Comparison of ENCODE assay signal across 12 mouse cellular contexts in genomic region chr5:147155449-147156133, GRCm38 (mm10). TPM values are rescaled to one million over a fixed set of nuclear protein-coding genes. Genes with fewer than 3 reads are reported as not detected.
DNase-seq lines count a peak whose midpoint lies in the region; ATAC-seq lines count a peak whose summit lies in the region.
"Had no signal": no experiment of that assay in that cellular context is flagged by ENCODE, and none has a peak within 500 bp of the region (broad histone marks: within the 10 kb centered on the region; RNA-seq: fewer than 3 reads in every experiment).

No protein-coding gene starts in this region.

- H3K4me2 ChIP-seq in midbrain, embryonic 14.5 days (ENCODE audit: low read length) = peak overlapping the region; percentile 33
- no peak overlapping the region for H3K4me2 ChIP-seq in kidney, embryonic 16.5 days (replicated peaks; ENCODE audit: low read depth, low read length)
- H3K4me2 ChIP-seq in intestine, embryonic 15.5 days (replicated peaks) = no peak overlapping the region
- H3K4me2 ChIP-seq: embryonic facial prominence, embryonic 12.5 days had no signal

- no peak overlapping the region; the same call in 1 of the 2 replicates for H3K27ac ChIP-seq in midbrain, embryonic 14.5 days (replicated peaks; ENCODE audit: low read depth, low read length)
- no peak overlapping the region for H3K27ac ChIP-seq in kidney, embryonic 16.5 days (ENCODE audit: low read length)
- H3K27ac ChIP-seq in intestine, embryonic 15.5 days = no peak overlapping the region
- H3K27ac ChIP-seq: embryonic facial prominence, embryonic 12.5 days had no signal

- no peak for DNase-seq in frontal cortex, postnatal 14 days (ENCODE audit: low spot score in 2 of 2)
- DNase-seq in ZHBTc4 (ENCODE audit: low read depth, low spot score) = peak; percentile 92
- DNase-seq in frontal cortex, postnatal 10 days (ENCODE audit: low spot score in 2 of 2) = peak; percentile 9 to 23
- peak; percentile 78 for DNase-seq in midbrain, embryonic 14.5 days
- DNase-seq in urinary bladder, postnatal 36 days (ENCODE audit: low spot score in 2 of 2) = no peak
- DNase-seq: B cell, adult 2 months had no signal

- peaks cover 9% of the 10 kb centered on the region for H3K27me3 ChIP-seq in midbrain, embryonic 14.5 days (ENCODE audit: control insufficient read depth, insufficient read depth, low read length)
- H3K27me3 ChIP-seq in kidney, embryonic 16.5 days (ENCODE audit: insufficient read depth, low read length) = no peaks in the 10 kb centered on the region
- no peaks in the 10 kb centered on the region for H3K27me3 ChIP-seq in intestine, embryonic 15.5 days (replicated peaks)

- peaks cover 14% of the 10 kb centered on the region; the same call in 1 of the 2 replicates for H3K4me1 ChIP-seq in midbrain, embryonic 14.5 days (ENCODE audit: control insufficient read depth, insufficient read depth, low read length)
- H3K4me1 ChIP-seq in kidney, embryonic 16.5 days (ENCODE audit: insufficient read depth, low read length) = peaks cover 14% of the 10 kb centered on the region
- no peaks in the 10 kb centered on the region for H3K4me1 ChIP-seq in intestine, embryonic 15.5 days (replicated peaks)

- ATAC-seq in frontal cortex, adult (ENCODE audit: low TSS enrichment) = 0 out of 2 replicates have a peak, but pooled peaks have one; percentile 27
- peak; percentile 79; the same call in 1 of the 2 replicates for ATAC-seq in midbrain, embryonic 14.5 days (ENCODE audit: low FRiP score, low TSS enrichment)
- ATAC-seq in kidney, embryonic 16.5 days (ENCODE audit: low FRiP score, low TSS enrichment) = no peak
- no peak for ATAC-seq in intestine, embryonic 15.5 days

- H3K36me3 ChIP-seq in midbrain, embryonic 14.5 days (ENCODE audit: control insufficient read depth, insufficient read depth, low read length) = no peaks in the 10 kb centered on the region
- no peaks in the 10 kb centered on the region for H3K36me3 ChIP-seq in kidney, embryonic 16.5 days (ENCODE audit: insufficient read depth, low read length)
- H3K36me3 ChIP-seq in intestine, embryonic 15.5 days = no peaks in the 10 kb centered on the region
- H3K36me3 ChIP-seq: embryonic facial prominence, embryonic 12.5 days had no signal

- under 1% methylated on average over 13 of the region's 13 CpGs for WGBS in midbrain, embryonic 14.5 days
- whole genome bisulfite sequencing in kidney, embryonic 16.5 days = 9% methylated on average over 13 of the region's 13 CpGs
- 25% methylated on average over 13 of the region's 13 CpGs for WGBS in intestine, embryonic 15.5 days

- H3K4me3 ChIP-seq in midbrain, embryonic 14.5 days (replicated peaks; ENCODE audit: low read depth, low read length) = no peak overlapping the region
- no peak overlapping the region for H3K4me3 ChIP-seq in kidney, embryonic 16.5 days (ENCODE audit: low read length)
- no peak overlapping the region for H3K4me3 ChIP-seq in intestine, embryonic 15.5 days (replicated peaks)
- H3K4me3 ChIP-seq: embryonic facial prominence, embryonic 12.5 days had no signal

- no peaks in the 10 kb centered on the region for H3K9me3 ChIP-seq in midbrain, embryonic 14.5 days (ENCODE audit: control insufficient read depth, low read length)
- no peaks in the 10 kb centered on the region for H3K9me3 ChIP-seq in kidney, embryonic 16.5 days (ENCODE audit: low read length)
- no peaks in the 10 kb centered on the region for H3K9me3 ChIP-seq in intestine, embryonic 15.5 days
- H3K9me3 ChIP-seq: embryonic facial prominence, embryonic 12.5 days had no signal

- no peak overlapping the region for H3K9ac ChIP-seq in midbrain, embryonic 14.5 days (replicated peaks; ENCODE audit: low read length)
- H3K9ac ChIP-seq in kidney, embryonic 16.5 days (replicated peaks; ENCODE audit: low read length) = no peak overlapping the region
- H3K9ac ChIP-seq in intestine, embryonic 15.5 days = no peak overlapping the region
- H3K9ac ChIP-seq: embryonic facial prominence, embryonic 12.5 days had no signal

RNA-seq across cellular contexts. Expression of gene Gsx1, which starts 32.9 kb away (rescaled TPM):
- 5.7 and 8.6 TPM in 2 replicates for polyA plus RNA-seq in midbrain, embryonic 14.5 days (2014; fragmentation: Nextera tagmentation; extraction: Ambion mirVana)
- polyA plus RNA-seq in kidney, embryonic 16.5 days (2015; fragmentation: Nextera tagmentation; extraction: Ambion mirVana) = not detected in 2 replicates
- polyA plus RNA-seq in intestine, embryonic 15.5 days (2015; fragmentation: Nextera tagmentation; extraction: Ambion mirVana) = not detected in 2 replicates
- polyA plus RNA-seq: heart, embryonic 14.5 days; small intestine, adult 2 months had no signal

Comparison
In these comparisons a context has a peak if more than half of its experiments do, and no peak if none do; other contexts are left out.
1. DNase-seq: peak in ZHBTc4 (single experiment), frontal cortex, postnatal 10 days (2 of 2) and midbrain, embryonic 14.5 days (single experiment); none in frontal cortex, postnatal 14 days (0 of 2) and urinary bladder, postnatal 36 days (0 of 2).
2. ATAC-seq: peak in frontal cortex, adult (single experiment) and midbrain, embryonic 14.5 days (single experiment); none in kidney, embryonic 16.5 days (single experiment) and intestine, embryonic 15.5 days (single experiment).